Mouse (Mus musculus): ENCODE data around the gene Akr1cl.
"Not testable (repeated sequence)": the region's sequence is repeated elsewhere in the genome, so short reads cannot be mapped to it uniquely, and the experiment has no call there.

Akr1cl gene

GRCm38 (mm10) chr1:65032641-65033040 lies at the start of gene Akr1cl:
TSS of gene Akr1cl (minus strand) at chr1:65032759.
- in situ Hi-C loops (cut with MboI; ENCODE audit: unreplicated experiment in 2 of 2), result no loop called here

GRCm38 (mm10) chr1:65082188-65082587 lies 49.6 kb upstream of the Akr1cl start, which contains the start of gene Crygb:
TSS of gene Crygb (minus strand) at chr1:65082288.
- in situ Hi-C loops (cut with MboI; ENCODE audit: unreplicated experiment in 2 of 2), result no loop called here

DNA sequence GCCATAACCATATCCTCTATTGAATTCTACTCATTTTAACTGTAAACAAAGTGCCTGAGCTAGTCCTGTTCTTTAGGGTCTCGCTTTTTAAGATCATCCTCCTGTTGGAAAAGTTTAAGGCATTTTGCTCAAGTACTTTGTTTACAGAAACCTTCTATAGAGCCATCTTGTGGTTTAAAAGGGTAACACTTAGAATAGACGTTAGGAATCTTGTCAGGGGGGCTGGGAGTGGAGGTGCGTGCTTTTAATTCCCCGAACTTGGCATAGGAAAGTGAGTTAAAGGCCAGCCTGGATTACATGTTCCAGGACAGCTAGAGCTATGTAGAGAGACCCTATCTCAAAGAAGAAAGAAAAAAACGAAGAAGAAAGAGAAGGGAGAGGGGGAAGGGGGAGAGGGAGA lies 43.0 kb upstream of the Akr1cl start:
- in situ Hi-C loops (cut with MboI; ENCODE audit: unreplicated experiment in 2 of 2), result no loop called here

DNA sequence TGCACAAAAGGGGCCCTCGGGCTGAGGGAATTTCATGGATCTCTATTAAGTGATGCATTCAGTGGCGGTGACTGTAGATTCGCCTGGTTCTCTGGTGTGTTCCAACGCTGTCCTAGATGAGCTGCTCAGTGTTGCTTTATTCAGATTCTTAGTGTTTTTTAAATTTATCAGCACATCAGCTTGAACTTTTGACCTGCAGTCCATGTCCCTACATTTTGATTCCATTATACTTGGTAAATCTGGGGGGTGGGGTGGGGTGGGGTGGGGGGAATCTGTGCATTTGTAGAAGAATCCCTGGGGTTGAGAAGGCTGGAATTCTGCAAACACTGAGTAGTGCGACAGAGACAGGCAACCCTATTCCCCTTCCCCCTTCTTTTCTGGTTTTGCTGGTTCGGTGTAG lies 41.0 kb upstream of the Akr1cl start, which contains the start of gene Crygc:
Crygc (minus strand) TSS at position 101 of the 400 bp plus-strand sequence.
- in situ Hi-C loops (cut with MboI; ENCODE audit: unreplicated experiment in 2 of 2), result no loop called here

- in situ Hi-C loops (cut with MboI; ENCODE audit: unreplicated experiment in 2 of 2), result no loop called here
These were observed 35.3 kb upstream of the Akr1cl start for GRCm38 (mm10) chr1:65067842-65068241.

DNA sequence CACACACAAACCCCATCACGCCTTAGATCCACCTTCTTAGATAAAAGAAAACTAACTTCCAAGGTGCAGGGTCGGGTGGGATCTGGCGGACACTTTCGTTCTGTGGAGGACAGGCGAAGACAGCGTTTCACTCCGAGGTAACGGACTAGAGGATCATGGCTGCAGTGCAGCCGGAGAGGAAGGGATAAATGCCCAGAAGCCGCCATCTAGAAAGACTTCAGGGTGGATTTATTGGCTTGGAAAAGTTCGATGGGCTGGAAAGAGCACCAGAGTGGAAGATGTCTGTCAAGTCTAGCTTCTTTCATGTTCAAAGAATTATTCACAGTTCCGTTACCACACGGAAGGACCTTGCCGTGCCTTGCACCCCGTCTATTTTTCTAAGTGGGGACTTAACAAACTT lies 31.6 kb upstream of the Akr1cl start:
- in situ Hi-C loops (cut with MboI; ENCODE audit: unreplicated experiment in 2 of 2), result no loop called here

GRCm38 (mm10) chr1:65063352-65063751 lies 30.8 kb upstream of the Akr1cl start, which contains the start of gene Crygd:
TSS of gene Crygd (minus strand) at chr1:65063452.
- in situ Hi-C loops (cut with MboI; ENCODE audit: unreplicated experiment in 2 of 2), result no loop called here

DNA sequence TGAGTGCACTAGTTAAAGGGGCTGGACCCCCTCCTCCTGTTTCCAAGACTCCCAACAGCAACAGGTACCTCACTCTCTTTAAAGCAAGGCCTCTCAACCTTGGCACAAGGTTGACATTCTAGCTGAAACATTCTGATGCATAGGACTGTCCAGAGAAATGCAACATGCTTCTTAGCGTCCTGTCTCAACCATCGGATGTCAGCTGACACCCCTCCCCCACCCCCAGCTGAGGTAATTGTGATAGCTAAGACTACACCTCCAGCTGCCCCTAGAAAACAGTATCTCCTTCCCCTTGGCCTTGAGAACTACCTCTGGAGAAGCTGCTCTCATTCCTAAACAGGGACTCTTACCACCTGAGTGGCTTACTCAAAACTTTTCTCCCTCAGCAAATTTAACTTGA lies 19.6 kb upstream of the Akr1cl start:
- in situ Hi-C loops (cut with MboI; ENCODE audit: unreplicated experiment in 2 of 2), result no loop called here

- in situ Hi-C loops (cut with MboI; ENCODE audit: unreplicated experiment in 2 of 2), result no loop called here
These were observed 19.1 kb upstream of the Akr1cl start for GRCm38 (mm10) chr1:65051696-65052095.

DNA sequence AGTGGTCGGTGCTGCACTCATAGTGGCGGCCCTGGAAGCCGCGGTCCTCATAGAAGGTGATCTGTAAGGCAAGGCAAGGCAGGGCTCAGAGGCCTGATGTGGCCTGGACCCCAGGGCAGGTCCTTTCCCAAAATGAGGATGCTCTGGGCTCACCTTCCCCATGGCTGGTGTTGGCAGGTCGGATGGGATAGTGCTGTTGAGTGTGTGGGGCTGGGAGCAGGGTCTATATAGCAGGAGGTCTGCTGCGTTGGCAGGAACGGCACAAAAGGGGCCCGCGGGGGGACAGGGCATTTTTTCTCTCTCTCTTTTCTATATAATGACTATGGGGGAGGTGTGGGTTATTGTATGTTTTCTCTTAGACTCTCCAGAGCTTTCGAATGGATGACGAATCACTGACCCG lies 18.4 kb upstream of the Akr1cl start, which contains the start of gene Cryge:
Cryge (minus strand) TSS at position 198 of the 400 bp plus-strand sequence.
- in situ Hi-C loops (cut with MboI; ENCODE audit: unreplicated experiment in 2 of 2), result not testable (repeated sequence)

GRCm38 (mm10) chr1:65048781-65049180 lies 16.2 kb upstream of the Akr1cl start:
- in situ Hi-C loops (cut with MboI; ENCODE audit: unreplicated experiment in 2 of 2), result loop anchor here in 1 of 2 experiments (10.0 kb wide), 1 partner anchor 1046 kb away; no protein-coding TSS in a partner anchor

DNA sequence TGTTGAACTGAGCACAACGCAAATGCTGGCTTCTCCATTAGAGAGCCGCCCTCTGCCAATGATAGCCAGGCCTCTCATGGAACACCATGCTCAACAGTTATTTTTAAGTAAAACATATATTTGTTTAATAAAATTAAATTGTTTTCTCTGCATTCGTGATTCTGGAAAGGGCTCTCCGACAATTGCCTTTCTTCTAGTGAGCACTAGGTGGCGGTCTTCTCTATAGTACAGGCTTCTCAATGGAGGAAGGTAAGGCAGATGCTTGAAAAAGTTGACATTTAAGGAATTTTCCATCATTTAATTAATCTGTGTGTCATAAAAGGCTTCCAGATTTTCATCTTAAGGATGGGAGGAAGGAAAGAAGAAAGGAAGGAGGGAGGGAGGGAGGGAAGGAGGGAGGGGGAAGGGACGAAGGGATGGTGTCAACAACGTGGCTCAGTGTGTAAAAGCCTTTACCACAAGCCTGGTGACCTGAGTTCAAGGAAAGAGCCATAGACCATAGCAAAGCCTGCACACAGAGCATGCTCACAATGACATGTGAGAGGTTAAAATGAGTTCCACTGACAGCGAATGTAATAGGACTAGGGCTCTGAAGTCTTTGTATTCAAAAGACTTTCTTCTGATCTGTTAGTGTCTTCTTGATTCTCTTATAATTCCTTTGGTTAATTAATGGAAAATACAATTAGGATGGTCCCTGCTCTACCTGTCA lies 14.0 kb upstream of the Akr1cl start:
- in situ Hi-C loops (cut with MboI; ENCODE audit: unreplicated experiment in 2 of 2), result loop anchor here in 1 of 2 experiments (10.0 kb wide), 1 partner anchor 1048 kb away; no protein-coding TSS in a partner anchor

- in situ Hi-C loops (cut with MboI; ENCODE audit: unreplicated experiment in 2 of 2), result loop anchor here in 1 of 2 experiments (10.0 kb wide), 1 partner anchor 1051 kb away; no protein-coding TSS in a partner anchor
These were observed 10.9 kb upstream of the Akr1cl start for GRCm38 (mm10) chr1:65043433-65043832.

GRCm38 (mm10) chr1:65041837-65042236 lies 9.3 kb upstream of the Akr1cl start:
- in situ Hi-C loops (cut with MboI; ENCODE audit: unreplicated experiment in 2 of 2), result loop anchor here in 1 of 2 experiments (10.0 kb wide), 1 partner anchor 1053 kb away; no protein-coding TSS in a partner anchor

GRCm38 (mm10) chr1:65040806-65041205 lies 8.2 kb upstream of the Akr1cl start:
- in situ Hi-C loops (cut with MboI; ENCODE audit: unreplicated experiment in 2 of 2), result loop anchor here in 1 of 2 experiments (10.0 kb wide), 1 partner anchor 1054 kb away; no protein-coding TSS in a partner anchor

- in situ Hi-C loops (cut with MboI; ENCODE audit: unreplicated experiment in 2 of 2), result loop anchor here in 1 of 2 experiments (10.0 kb wide), 1 partner anchor 1055 kb away; no protein-coding TSS in a partner anchor
These were observed 7.1 kb upstream of the Akr1cl start for GRCm38 (mm10) chr1:65039679-65040078.

GRCm38 (mm10) chr1:65037542-65037941 lies 5.0 kb upstream of the Akr1cl start:
- in situ Hi-C loops (cut with MboI; ENCODE audit: unreplicated experiment in 2 of 2), result no loop called here

DNA sequence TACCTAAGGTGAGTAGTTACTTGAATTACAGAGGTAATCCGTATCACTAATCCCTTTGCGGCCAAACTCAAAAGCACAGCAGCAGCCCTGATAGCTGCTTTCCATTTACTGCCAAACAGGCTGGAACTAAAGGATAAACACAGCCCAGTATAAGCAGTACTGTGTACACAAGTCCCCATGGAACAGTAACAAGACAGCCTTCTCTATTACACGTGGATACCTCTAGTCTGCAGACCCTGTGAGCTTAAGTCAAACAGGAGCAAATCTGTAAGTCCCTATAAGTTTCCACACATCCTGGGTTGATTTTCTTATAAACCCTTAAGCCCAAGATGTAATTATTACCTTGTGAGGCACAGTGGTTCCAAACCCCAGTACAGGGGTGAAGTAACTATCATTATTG lies 3.0 kb upstream of the Akr1cl start:
- in situ Hi-C loops (cut with MboI; ENCODE audit: unreplicated experiment in 2 of 2), result no loop called here

DNA sequence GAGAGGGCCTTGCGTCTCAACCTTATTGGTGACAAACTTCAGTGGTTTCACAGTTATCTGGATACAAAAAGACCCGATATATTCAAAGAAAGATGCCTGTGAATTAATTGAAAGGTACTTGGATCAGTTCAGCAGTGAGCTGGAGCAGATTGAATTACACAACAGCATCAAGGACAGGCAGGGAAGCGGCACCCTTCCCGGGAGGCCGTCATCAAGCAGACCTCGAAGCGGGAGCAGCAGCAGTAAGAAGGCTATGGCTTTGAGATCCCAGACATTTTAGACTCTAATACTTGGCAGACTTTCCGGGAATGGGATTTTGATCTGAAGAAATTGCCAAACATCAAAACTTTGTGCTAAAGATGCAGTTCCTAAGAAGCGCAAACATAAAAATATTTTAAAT lies 4.4 kb downstream of the Akr1cl start:
- in situ Hi-C loops (cut with MboI; ENCODE audit: unreplicated experiment in 2 of 2), result no loop called here

GRCm38 (mm10) chr1:65012726-65013125 lies 19.8 kb downstream of the Akr1cl start:
- in situ Hi-C loops (cut with MboI; ENCODE audit: unreplicated experiment in 2 of 2), result loop anchor here (5.0 to 25.0 kb wide), 3 partner anchors 1250 to 1358 kb away; partner anchors contain the start of gene 4933402D24Rik (in 1 of the 2)

GRCm38 (mm10) chr1:65010153-65010552 lies 22.4 kb downstream of the Akr1cl start:
- in situ Hi-C loops (cut with MboI; ENCODE audit: unreplicated experiment in 2 of 2), result loop anchor here (5.0 to 25.0 kb wide), 3 partner anchors 1248 to 1355 kb away; partner anchors contain the start of gene 4933402D24Rik (in 1 of the 2)

Data from v-Abl transformed pro-B cells (cell line).